Mouse (Mus musculus) layer of hippocampus, adult 11-12 months (tissue): ENCODE measurements around the gene Epyc.
A peak's percentile ranks its signal among the peaks of the same experiment; 100 is the strongest.
"Not testable (repeated sequence)": the region's sequence is repeated elsewhere in the genome, so short reads cannot be mapped to it uniquely, and the experiment has no call there.

Source experiments
- DNase-seq: peaks from one replicate; pipeline ENCODE4 v3.0.0; 2022; ENCODE audit warnings: low spot score

Epyc gene

DNA sequence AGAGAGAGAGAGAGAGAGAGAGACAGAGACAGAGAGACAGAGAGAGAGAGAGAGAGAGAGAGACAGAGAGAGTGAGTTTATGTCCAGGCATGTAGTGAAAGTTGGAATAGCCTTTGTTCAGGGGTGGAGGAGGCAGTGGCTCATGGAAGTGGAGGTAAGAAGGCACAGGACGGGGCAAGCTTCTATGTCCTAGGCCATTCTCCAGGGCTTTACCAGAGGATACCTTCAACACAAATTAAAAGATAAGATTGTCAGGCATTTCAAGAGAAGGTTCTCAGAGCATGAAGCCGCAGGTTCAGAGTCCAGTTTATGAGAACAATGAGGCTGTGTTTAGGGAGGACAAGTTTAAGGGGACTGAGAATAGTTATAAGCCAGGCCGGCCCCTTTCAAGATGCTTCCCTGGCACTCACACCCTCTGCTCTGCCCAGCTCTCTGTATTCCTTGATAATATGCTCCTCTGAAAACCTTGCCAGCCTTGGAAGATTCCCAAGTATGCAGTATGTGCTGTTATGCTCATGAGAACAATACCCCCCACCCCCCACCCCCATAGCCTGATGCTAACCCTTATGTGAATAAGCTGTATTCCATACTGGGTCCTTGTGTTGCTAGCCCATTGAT lies 71.5 kb downstream of the Epyc start:
- DNase-seq: peak; percentile 38

DNA sequence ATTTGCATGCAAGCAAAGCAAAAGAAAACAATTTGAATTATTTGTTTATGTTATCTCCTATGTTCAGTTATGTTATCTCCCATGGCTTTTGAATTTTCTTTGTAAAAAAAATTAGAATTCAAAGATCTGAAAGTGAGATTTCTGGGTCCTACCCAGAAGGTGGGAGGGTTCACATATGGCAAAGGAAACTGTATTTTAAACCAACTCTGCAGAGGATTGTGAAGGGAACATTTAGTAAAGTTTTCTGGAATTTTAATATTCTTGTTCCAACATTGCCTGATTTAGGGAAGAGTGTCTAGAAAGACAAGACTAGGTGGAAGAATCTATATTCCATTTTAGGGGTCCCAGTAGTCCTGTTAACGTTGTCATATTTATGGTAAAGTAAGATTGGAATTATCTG lies 73.4 kb downstream of the Epyc start:
- no peak for DNase-seq

DNA sequence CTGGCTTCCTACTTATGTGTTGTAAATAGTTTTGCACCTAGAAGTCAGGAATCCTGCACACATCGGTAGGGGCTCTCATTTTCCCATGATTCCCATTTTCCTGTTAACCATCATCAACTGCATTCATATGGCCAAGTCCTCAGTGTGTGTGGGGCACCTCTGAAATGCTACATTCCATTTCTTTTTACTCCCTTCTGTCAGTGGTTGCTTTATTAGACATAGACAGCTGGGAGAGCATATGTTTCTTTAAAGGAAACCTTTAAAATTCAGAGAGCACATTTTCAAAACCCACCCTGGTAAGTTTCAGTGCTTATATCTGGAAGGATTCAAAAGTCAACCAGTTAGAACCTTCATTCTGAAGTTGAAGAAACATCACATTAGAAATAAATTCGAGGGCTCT lies 74.2 kb downstream of the Epyc start:
- DNase-seq: no peak

DNA sequence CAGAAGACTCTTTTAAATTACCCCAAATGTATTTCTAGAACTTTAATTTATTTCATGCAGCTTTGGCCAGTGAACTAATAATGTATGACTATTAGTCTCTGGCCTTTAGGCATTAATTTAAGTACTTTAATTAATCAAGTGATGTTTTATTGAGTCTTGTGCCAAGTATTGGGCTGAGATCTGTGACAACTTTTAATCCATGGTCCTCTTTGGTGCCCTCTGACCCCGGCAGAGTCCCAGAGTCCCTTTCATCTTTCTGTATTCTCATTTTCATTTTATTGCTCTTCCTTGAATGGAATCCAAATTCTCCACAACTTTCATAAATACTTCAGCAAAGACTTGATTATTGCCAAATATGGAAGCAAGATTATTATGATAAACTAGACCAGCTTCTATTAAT lies 76.8 kb downstream of the Epyc start:
- no peak for DNase-seq

DNA sequence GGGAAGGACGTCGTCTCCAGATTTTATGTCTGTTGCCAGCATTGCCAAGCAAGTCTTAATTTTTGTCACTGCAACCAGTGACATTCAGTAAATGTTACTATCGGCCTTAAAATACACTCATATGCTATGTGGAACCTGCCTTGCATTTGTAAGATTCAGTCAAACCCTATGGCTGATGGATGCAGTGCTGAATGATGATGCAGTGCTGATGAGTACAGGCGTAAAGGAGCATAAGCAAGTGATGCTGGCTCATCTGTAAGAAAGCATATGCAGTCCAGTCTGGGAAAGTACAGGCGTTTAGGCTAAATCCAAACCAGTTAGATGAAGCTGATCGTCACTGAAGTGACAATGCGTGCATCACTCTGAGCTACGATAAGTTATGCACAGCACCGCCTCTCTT lies 78.8 kb downstream of the Epyc start:
- no peak for DNase-seq

DNA sequence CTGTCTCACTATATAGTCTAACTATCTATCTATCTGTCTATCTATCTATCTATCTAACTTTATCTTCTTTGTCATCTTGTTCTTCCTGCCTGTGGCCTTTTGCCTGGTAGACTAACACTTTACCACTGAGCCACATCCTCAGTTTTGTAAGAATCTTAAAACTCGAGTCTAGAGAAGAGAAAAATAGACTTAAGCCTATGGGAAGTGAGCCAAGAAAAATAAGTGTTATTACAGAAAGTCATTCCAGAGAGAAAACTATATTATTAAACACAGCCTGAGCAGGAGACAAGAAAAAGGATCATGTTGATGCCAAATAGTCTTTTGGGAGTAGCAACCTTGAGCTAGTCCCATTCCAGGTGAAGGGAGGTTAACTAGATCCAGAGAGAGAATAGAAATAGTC lies 82.1 kb downstream of the Epyc start:
- DNase-seq: no peak

DNA sequence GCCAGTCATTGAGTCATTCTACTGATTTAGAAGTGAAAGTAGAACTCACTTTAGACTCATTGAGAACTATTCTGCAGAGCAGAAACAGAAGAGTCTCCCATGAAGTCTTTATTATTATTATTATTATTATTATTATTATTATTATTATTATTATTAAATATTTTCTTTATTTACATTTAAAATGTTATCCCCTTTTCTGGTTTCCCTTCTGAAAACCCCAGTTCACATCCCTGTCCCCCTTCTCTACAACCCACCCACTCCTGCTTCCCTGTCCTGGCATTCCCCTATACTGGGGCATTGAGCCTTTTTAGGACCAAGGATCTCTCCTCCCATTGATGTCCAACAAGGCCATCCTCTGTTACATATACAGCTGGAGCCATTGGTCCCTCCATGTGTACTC lies 82.8 kb downstream of the Epyc start, which contains the start of gene C030005K15Rik:
Gene C030005K15Rik, minus strand, starts transcription at position 101 of the 400 bp plus-strand sequence.
- not testable (repeated sequence) for DNase-seq
